Mouse (Mus musculus): ENCODE data around the gene Paxbp1. TPM values are rescaled to one million over a fixed set of nuclear protein-coding genes. Genes with fewer than 3 reads are reported as not detected.
A peak's percentile ranks its signal among the peaks of the same experiment; 100 is the strongest.

Paxbp1 gene
- polyA plus RNA-seq, 1 experiment from 2014 or later: 45.8 TPM

GRCm38 (mm10) chr16:91073163-91073892 lies 29.0 kb upstream of the Paxbp1 start:
- Histone ChIP-seq H3K9me3 (ENCODE audit: control insufficient read depth, low read length) (peaks cover 3% of the 10 kb centered on the region; the same call in 1 of the 2 replicates), H3K4me1 (replicated peaks; ENCODE audit: control insufficient read depth, insufficient read depth, low read length) (no peaks in the 10 kb centered on the region; the same call in 1 of the 2 replicates), H3K4me2 (ENCODE audit: low read depth, low read length) (peak overlapping the region; percentile 42), H3K9ac (ENCODE audit: low read length) (no peak overlapping the region), H3K27ac (ENCODE audit: low read length) (no peak overlapping the region), H3K36me3 (ENCODE audit: control insufficient read depth, insufficient read depth, low read length) (no peaks in the 10 kb centered on the region), H3K27me3 (ENCODE audit: control insufficient read depth, insufficient read depth, low read depth, low read length) (no peaks in the 10 kb centered on the region), H3K4me3 (ENCODE audit: low read length) (no peak overlapping the region)
- WGBS: 28% methylated on average over 24 of the region's 24 CpGs
- ATAC-seq (ENCODE audit: low read depth): peak; percentile 98

GRCm38 (mm10) chr16:91072256-91072655 lies 27.9 kb upstream of the Paxbp1 start:
- H3K27me3 ChIP-seq (ENCODE audit: control insufficient read depth, insufficient read depth, low read depth, low read length): no peaks in the 10 kb centered on the region
- H3K4me2 ChIP-seq (ENCODE audit: low read depth, low read length): no peak overlapping the region
- no peaks in the 10 kb centered on the region; the same call in 1 of the 2 replicates for H3K4me1 ChIP-seq (replicated peaks; ENCODE audit: control insufficient read depth, insufficient read depth, low read length)
- WGBS: 97% methylated on average over 1 of the region's 1 CpGs
- no peak overlapping the region for H3K4me3 ChIP-seq (ENCODE audit: low read length)
- no peaks in the 10 kb centered on the region for H3K36me3 ChIP-seq (ENCODE audit: control insufficient read depth, insufficient read depth, low read length)
- no peaks in the 10 kb centered on the region for H3K9me3 ChIP-seq (ENCODE audit: control insufficient read depth, low read length)
- no peak overlapping the region for H3K9ac ChIP-seq (ENCODE audit: low read length)
- no peak overlapping the region for H3K27ac ChIP-seq (ENCODE audit: low read length)
- ATAC-seq (ENCODE audit: low read depth): no peak

GRCm38 (mm10) chr16:91068969-91069368 lies 24.6 kb upstream of the Paxbp1 start:
- no peaks in the 10 kb centered on the region for H3K36me3 ChIP-seq (ENCODE audit: control insufficient read depth, insufficient read depth, low read length)
- H3K9ac ChIP-seq (ENCODE audit: low read length): no peak overlapping the region
- no peaks in the 10 kb centered on the region; the same call in 1 of the 2 replicates for H3K27me3 ChIP-seq (ENCODE audit: control insufficient read depth, insufficient read depth, low read depth, low read length)
- H3K4me1 ChIP-seq (replicated peaks; ENCODE audit: control insufficient read depth, insufficient read depth, low read length): no peaks in the 10 kb centered on the region; the same call in 1 of the 2 replicates
- 0 out of 2 replicates have a peak overlapping the region, but pooled peaks have one; percentile 2 for H3K4me3 ChIP-seq (ENCODE audit: low read length)
- no peak overlapping the region for H3K27ac ChIP-seq (ENCODE audit: low read length)
- no peak for ATAC-seq (ENCODE audit: low read depth)
- H3K4me2 ChIP-seq (ENCODE audit: low read depth, low read length): 0 out of 2 replicates have a peak overlapping the region, but pooled peaks have one; percentile 7
- WGBS: 20% methylated on average over 12 of the region's 12 CpGs
- H3K9me3 ChIP-seq (ENCODE audit: control insufficient read depth, low read length): no peaks in the 10 kb centered on the region

- Histone ChIP-seq H3K4me3 (ENCODE audit: low read length) (no peak overlapping the region), H3K36me3 (ENCODE audit: control insufficient read depth, insufficient read depth, low read length) (no peaks in the 10 kb centered on the region), H3K27ac (ENCODE audit: low read length) (no peak overlapping the region), H3K4me1 (replicated peaks; ENCODE audit: control insufficient read depth, insufficient read depth, low read length) (no peaks in the 10 kb centered on the region; the same call in 1 of the 2 replicates), H3K27me3 (ENCODE audit: control insufficient read depth, insufficient read depth, low read depth, low read length) (no peaks in the 10 kb centered on the region; the same call in 1 of the 2 replicates), H3K9me3 (ENCODE audit: control insufficient read depth, low read length) (no peaks in the 10 kb centered on the region), H3K4me2 (ENCODE audit: low read depth, low read length) (no peak overlapping the region), H3K9ac (ENCODE audit: low read length) (no peak overlapping the region)
- 97% methylated on average over 1 of the region's 1 CpGs for WGBS
- no peak for ATAC-seq (ENCODE audit: low read depth)
These were observed 22.8 kb upstream of the Paxbp1 start for GRCm38 (mm10) chr16:91067122-91067521.

- Histone ChIP-seq H3K9ac (ENCODE audit: low read length) (no peak overlapping the region), H3K4me1 (replicated peaks; ENCODE audit: control insufficient read depth, insufficient read depth, low read length) (no peaks in the 10 kb centered on the region; the same call in 1 of the 2 replicates), H3K27ac (ENCODE audit: low read length) (no peak overlapping the region), H3K36me3 (ENCODE audit: control insufficient read depth, insufficient read depth, low read length) (no peaks in the 10 kb centered on the region), H3K4me3 (ENCODE audit: low read length) (no peak overlapping the region), H3K4me2 (ENCODE audit: low read depth, low read length) (no peak overlapping the region), H3K27me3 (ENCODE audit: control insufficient read depth, insufficient read depth, low read depth, low read length) (no peaks in the 10 kb centered on the region; the same call in 1 of the 2 replicates), H3K9me3 (ENCODE audit: control insufficient read depth, low read length) (no peaks in the 10 kb centered on the region)
- ATAC-seq (ENCODE audit: low read depth): no peak
- WGBS: 77% methylated on average over 12 of the region's 12 CpGs
These were observed 20.4 kb upstream of the Paxbp1 start for GRCm38 (mm10) chr16:91064583-91065365.

GRCm38 (mm10) chr16:91063786-91064185 lies 19.4 kb upstream of the Paxbp1 start:
- H3K27me3 ChIP-seq (ENCODE audit: control insufficient read depth, insufficient read depth, low read depth, low read length): no peaks in the 10 kb centered on the region; the same call in 1 of the 2 replicates
- H3K9ac ChIP-seq (ENCODE audit: low read length): no peak overlapping the region
- no peak overlapping the region for H3K27ac ChIP-seq (ENCODE audit: low read length)
- no peaks in the 10 kb centered on the region for H3K36me3 ChIP-seq (ENCODE audit: control insufficient read depth, insufficient read depth, low read length)
- no peak for ATAC-seq (ENCODE audit: low read depth)
- H3K4me2 ChIP-seq (ENCODE audit: low read depth, low read length): no peak overlapping the region
- WGBS: 86% methylated on average over 10 of the region's 10 CpGs
- no peaks in the 10 kb centered on the region for H3K9me3 ChIP-seq (ENCODE audit: control insufficient read depth, low read length)
- no peaks in the 10 kb centered on the region; the same call in 1 of the 2 replicates for H3K4me1 ChIP-seq (replicated peaks; ENCODE audit: control insufficient read depth, insufficient read depth, low read length)
- no peak overlapping the region for H3K4me3 ChIP-seq (ENCODE audit: low read length)

- Histone ChIP-seq H3K36me3 (ENCODE audit: control insufficient read depth, insufficient read depth, low read length) (no peaks in the 10 kb centered on the region), H3K4me3 (ENCODE audit: low read length) (no peak overlapping the region), H3K4me1 (replicated peaks; ENCODE audit: control insufficient read depth, insufficient read depth, low read length) (no peaks in the 10 kb centered on the region), H3K27me3 (ENCODE audit: control insufficient read depth, insufficient read depth, low read depth, low read length) (no peaks in the 10 kb centered on the region; the same call in 1 of the 2 replicates), H3K9me3 (ENCODE audit: control insufficient read depth, low read length) (no peaks in the 10 kb centered on the region), H3K9ac (ENCODE audit: low read length) (no peak overlapping the region), H3K4me2 (ENCODE audit: low read depth, low read length) (no peak overlapping the region), H3K27ac (ENCODE audit: low read length) (no peak overlapping the region)
- ATAC-seq (ENCODE audit: low read depth): no peak
- WGBS: 60% methylated on average over 13 of the region's 13 CpGs
These were observed 17.4 kb upstream of the Paxbp1 start for GRCm38 (mm10) chr16:91061531-91062318.

- Histone ChIP-seq H3K36me3 (ENCODE audit: control insufficient read depth, insufficient read depth, low read length) (no peaks in the 10 kb centered on the region), H3K4me1 (replicated peaks; ENCODE audit: control insufficient read depth, insufficient read depth, low read length) (no peaks in the 10 kb centered on the region), H3K27ac (ENCODE audit: low read length) (no peak overlapping the region), H3K27me3 (ENCODE audit: control insufficient read depth, insufficient read depth, low read depth, low read length) (peaks cover 2% of the 10 kb centered on the region; the same call in 1 of the 2 replicates), H3K4me3 (ENCODE audit: low read length) (no peak overlapping the region), H3K9ac (ENCODE audit: low read length) (no peak overlapping the region), H3K4me2 (ENCODE audit: low read depth, low read length) (no peak overlapping the region), H3K9me3 (ENCODE audit: control insufficient read depth, low read length) (no peaks in the 10 kb centered on the region)
- no peak for ATAC-seq (ENCODE audit: low read depth)
- WGBS: 70% methylated on average over 6 of the region's 6 CpGs
These were observed 13.4 kb upstream of the Paxbp1 start for GRCm38 (mm10) chr16:91057741-91058140.
